Mouse (Mus musculus) kidney, embryonic 16.5 days (tissue): ENCODE measurements around the gene Rhoa. TPM values are rescaled to one million over a fixed set of nuclear protein-coding genes. Genes with fewer than 3 reads are reported as not detected.
A peak's percentile ranks its signal among the peaks of the same experiment; 100 is the strongest.
"Not testable (repeated sequence)": the region's sequence is repeated elsewhere in the genome, so short reads cannot be mapped to it uniquely, and the experiment has no call there.

Experiments used
- ATAC-seq: fragments of 200-750 bp; cut with Nextera tagmentation; 2 replicates; pipeline ENCODE4 v1.8.0; 2017; ENCODE audit warnings: moderate TSS enrichment; ENCODE audit not compliant: low FRiP score, low TSS enrichment
- H3K27ac ChIP-seq: fragments of 300-500 bp; sonication (generic); 2 replicates; pipeline ENCODE4 v1.5.1; 2014; ENCODE audit warnings: low read length
- H3K27me3 ChIP-seq: fragments of 300-500 bp; sonication (generic); 2 replicates; pipeline ENCODE4 v1.6.1; 2014; ENCODE audit warnings: low read length, control low read depth, mixed read lengths; ENCODE audit not compliant: insufficient read depth
- H3K36me3 ChIP-seq: fragments of 300-500 bp; sonication (generic); 2 replicates; pipeline ENCODE4 v1.6.1; 2014; ENCODE audit warnings: low read length, control low read depth, mixed read lengths; ENCODE audit not compliant: insufficient read depth
- H3K4me1 ChIP-seq: fragments of 300-500 bp; sonication (generic); 2 replicates; pipeline ENCODE4 v1.6.1; 2014; ENCODE audit warnings: low read length, control low read depth, mixed read lengths; ENCODE audit not compliant: insufficient read depth
- H3K4me2 ChIP-seq: fragments of 300-500 bp; sonication (generic); replicated peaks from 2 replicates; pipeline ENCODE4 v1.6.1; 2014; ENCODE audit warnings: low read depth, low read length
- H3K4me3 ChIP-seq: fragments of 300-500 bp; sonication (generic); 2 replicates; pipeline ENCODE4 v1.5.1; 2014; ENCODE audit warnings: mild to moderate bottlenecking, low read length
- H3K9ac ChIP-seq: fragments of 300-500 bp; sonication (generic); replicated peaks from 2 replicates; pipeline ENCODE4 v1.6.1; 2014; ENCODE audit warnings: low read length
- H3K9me3 ChIP-seq: fragments of 300-500 bp; sonication (generic); 2 replicates; pipeline ENCODE4 v1.6.1; 2016; ENCODE audit warnings: low read length, control low read depth
- WGBS: fragments of 180-500 bp; shearing (Covaris S2); extraction: QIAGEN DNeasy Blood & Tissue Kit; methylation state at CpG from one replicate; pipeline ENCODE4 v1.1.7; 2014; 5-methylcytosine and 5-hydroxymethylcytosine counted together
- polyA plus RNA-seq: library from polyadenylated mRNA; unstranded; fragments of >200 nt; fragmentation: Nextera tagmentation; extraction: Ambion mirVana; gene quantifications from 2 replicates; pipeline ENCODE4 v1.2.1, GENCODE M21; 2015

Gene Rhoa
- polyA plus RNA-seq, 1 experiment from 2014 or later: 495 TPM

- not testable (repeated sequence) for H3K9me3 ChIP-seq, H3K27ac ChIP-seq, ATAC-seq, H3K9ac ChIP-seq, H3K4me3 ChIP-seq, H3K27me3 ChIP-seq, H3K4me2 ChIP-seq, H3K36me3 ChIP-seq, H3K4me1 ChIP-seq
- WGBS: 86% methylated on average over 3 of the region's 6 CpGs
Observed at GRCm38 (mm10) chr9:108287526-108288238, 18.2 kb upstream of the Rhoa start.

- no peak for ATAC-seq
- H3K27ac ChIP-seq: no peak overlapping the region
- no peak overlapping the region for H3K9ac ChIP-seq
- H3K4me3 ChIP-seq: peak overlapping the region; percentile 57; the same call in 1 of the 2 replicates
- no peaks in the 10 kb centered on the region for H3K9me3 ChIP-seq
- WGBS: 68% methylated on average over 2 of the region's 2 CpGs
- H3K4me1 ChIP-seq: 0 out of 2 replicates have a peak, but pooled peaks cover 3% of the 10 kb centered on the region
- peak overlapping the region; percentile 73 for H3K4me2 ChIP-seq
- H3K27me3 ChIP-seq: no peaks in the 10 kb centered on the region
- 0 out of 2 replicates have a peak, but pooled peaks cover 3% of the 10 kb centered on the region for H3K36me3 ChIP-seq
Observed at GRCm38 (mm10) chr9:108289347-108289746, 16.6 kb upstream of the Rhoa start.

- no peaks in the 10 kb centered on the region for H3K27me3 ChIP-seq
- H3K4me3 ChIP-seq: peak within 1 kb of the TSS; percentile 57
- H3K4me1 ChIP-seq: 0 out of 2 replicates have a peak, but pooled peaks cover 3% of the 10 kb centered on the region
- peaks cover 7% of the 10 kb centered on the region; the same call in 1 of the 2 replicates for H3K36me3 ChIP-seq
- no peaks in the 10 kb centered on the region for H3K9me3 ChIP-seq
- H3K9ac ChIP-seq: peak within 1 kb of the TSS; percentile 76
- under 1% methylated on average over 32 of the region's 32 CpGs for WGBS
- peak; percentile 98 for ATAC-seq
- peak within 1 kb of the TSS; percentile 73 for H3K4me2 ChIP-seq
- H3K27ac ChIP-seq: peak within 1 kb of the TSS; percentile 81
Observed at GRCm38 (mm10) chr9:108290016-108290750, 15.7 kb upstream of the Rhoa start, which contains the start of gene Nicn1. Gene Nicn1 (plus strand): TSS chr9:108290429.

- WGBS: 47% methylated on average over 6 of the region's 6 CpGs
- Histone ChIP-seq H3K4me2 (peak overlapping the region; percentile 73), H3K36me3 (peaks cover 7% of the 10 kb centered on the region; the same call in 1 of the 2 replicates), H3K9me3 (no peaks in the 10 kb centered on the region), H3K27ac (0 out of 2 replicates have a peak overlapping the region, but pooled peaks have one; percentile 27), H3K4me3 (peak overlapping the region; percentile 57), H3K27me3 (no peaks in the 10 kb centered on the region), H3K9ac (peak overlapping the region; percentile 66), H3K4me1 (0 out of 2 replicates have a peak, but pooled peaks cover 5% of the 10 kb centered on the region)
- ATAC-seq: no peak
Observed at GRCm38 (mm10) chr9:108290773-108291172, 15.2 kb upstream of the Rhoa start.

GRCm38 (mm10) chr9:108296453-108297355 is 9.2 kb upstream of the Rhoa start, which contains the start of gene Amt:
Gene Amt (plus strand): TSS chr9:108296853.
- Histone ChIP-seq H3K9me3 (no peaks in the 10 kb centered on the region), H3K27ac (peak within 1 kb of the TSS; percentile 75), H3K4me1 (0 out of 2 replicates have a peak, but pooled peaks cover 12% of the 10 kb centered on the region), H3K36me3 (peaks cover 11% of the 10 kb centered on the region), H3K4me2 (peak within 1 kb of the TSS; percentile 50), H3K4me3 (peak within 1 kb of the TSS; percentile 34), H3K9ac (peak within 1 kb of the TSS; percentile 61), H3K27me3 (no peaks in the 10 kb centered on the region)
- peak; percentile 96 for ATAC-seq
- whole genome bisulfite sequencing: 16% methylated on average over 18 of the region's 18 CpGs

GRCm38 (mm10) chr9:108301853-108302252 is 4.1 kb upstream of the Rhoa start:
- no peak overlapping the region for H3K9ac ChIP-seq
- peaks cover 11% of the 10 kb centered on the region for H3K4me1 ChIP-seq
- peaks cover 22% of the 10 kb centered on the region for H3K36me3 ChIP-seq
- no peaks in the 10 kb centered on the region for H3K27me3 ChIP-seq
- H3K4me3 ChIP-seq: no peak overlapping the region
- no peak overlapping the region for H3K4me2 ChIP-seq
- no peak for ATAC-seq
- no peak overlapping the region for H3K27ac ChIP-seq
- WGBS: 73% methylated on average over 3 of the region's 3 CpGs
- H3K9me3 ChIP-seq: no peaks in the 10 kb centered on the region

GRCm38 (mm10) chr9:108304716-108305115 is 1.2 kb upstream of the Rhoa start:
- Histone ChIP-seq H3K9me3 (no peaks in the 10 kb centered on the region), H3K4me3 (peak overlapping the region; percentile 92), H3K9ac (peak overlapping the region; percentile 81), H3K4me1 (peaks cover 31% of the 10 kb centered on the region), H3K27ac (no peak overlapping the region), H3K36me3 (peaks cover 22% of the 10 kb centered on the region), H3K4me2 (peak overlapping the region; percentile 88), H3K27me3 (no peaks in the 10 kb centered on the region)
- no peak for ATAC-seq
- WGBS: 84% methylated on average over 4 of the region's 4 CpGs

- WGBS: 0% methylated on average over 1 of the region's 1 CpGs
- peaks cover 35% of the 10 kb centered on the region for H3K4me1 ChIP-seq
- H3K27ac ChIP-seq: peak overlapping the region; percentile 100
Observed at GRCm38 (mm10) chr9:108305170-108305569, 759 bp upstream of the Rhoa start.

GRCm38 (mm10) chr9:108306571-108306980 is 647 bp downstream of the Rhoa start:
- Histone ChIP-seq H3K27me3 (no peaks in the 10 kb centered on the region), H3K4me2 (peak overlapping the region; percentile 85), H3K9me3 (no peaks in the 10 kb centered on the region), H3K4me1 (peaks cover 41% of the 10 kb centered on the region), H3K4me3 (peak overlapping the region; percentile 92), H3K9ac (peak overlapping the region; percentile 97), H3K27ac (peak overlapping the region; percentile 100), H3K36me3 (peaks cover 18% of the 10 kb centered on the region)
- WGBS: 0% methylated on average over 46 of the region's 51 CpGs
- ATAC-seq: peak; percentile 87

More at GRCm38 (mm10) chr9:108305170-108305569, 759 bp upstream of the Rhoa start:
- peak overlapping the region; percentile 81 for H3K9ac ChIP-seq
- no peak for ATAC-seq
- no peaks in the 10 kb centered on the region for H3K27me3 ChIP-seq
- H3K4me3 ChIP-seq: peak overlapping the region; percentile 92
- H3K9me3 ChIP-seq: no peaks in the 10 kb centered on the region
- H3K4me2 ChIP-seq: peak overlapping the region; percentile 88
- peaks cover 22% of the 10 kb centered on the region for H3K36me3 ChIP-seq
